Mouse (Mus musculus) heart, adult 2 months (tissue): ENCODE measurements at regions not wholly inside any gene's neighbourhood (a gene's known extent, or its start where the extent isn't known, plus 50 kb on each side); places are given as distances from the start of the nearest gene placed in this dataset.
A peak's percentile ranks its signal among the peaks of the same experiment; 100 is the strongest.

Experiments used
- CTCF ChIP-seq: fragments of 200-600 bp; IDR thresholded peaks from 2 replicates; pipeline ENCODE4 v1.8.1; 2022; ENCODE audit warnings: antibody characterized with exemption, mild to moderate bottlenecking, moderate library complexity
- EP300 ChIP-seq: fragments of 200-500 bp; IDR thresholded peaks from 2 replicates; pipeline ENCODE4 v1.6.1; 2011; ENCODE audit warnings: low read depth, low read length, control low read depth; ENCODE audit not compliant: insufficient read depth

DNA sequence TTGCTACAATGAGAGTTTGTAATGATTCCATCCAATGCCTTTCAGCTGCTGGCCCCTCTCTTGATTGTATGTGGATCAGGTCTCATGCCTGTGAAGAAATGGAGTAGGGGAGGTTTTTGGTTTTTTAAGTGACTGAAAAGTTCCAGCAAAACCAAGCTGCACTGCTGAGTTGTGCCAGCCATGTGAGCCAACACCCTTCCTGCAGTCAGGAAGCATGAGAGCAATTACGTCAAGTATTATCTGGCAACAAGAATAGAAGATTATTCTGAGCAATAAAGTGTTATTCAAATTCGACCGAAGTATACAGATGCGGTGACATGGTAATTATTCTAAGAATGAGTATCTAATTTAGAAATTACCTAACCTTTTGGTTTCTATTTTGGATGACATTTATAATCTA is 67.0 kb upstream of the Peli1 start:
- 0 out of 2 replicates have a peak, but pooled peaks have one; percentile 50 for TF ChIP-seq EP300
- no peak for TF ChIP-seq CTCF
